In the genomic region with DNA sequence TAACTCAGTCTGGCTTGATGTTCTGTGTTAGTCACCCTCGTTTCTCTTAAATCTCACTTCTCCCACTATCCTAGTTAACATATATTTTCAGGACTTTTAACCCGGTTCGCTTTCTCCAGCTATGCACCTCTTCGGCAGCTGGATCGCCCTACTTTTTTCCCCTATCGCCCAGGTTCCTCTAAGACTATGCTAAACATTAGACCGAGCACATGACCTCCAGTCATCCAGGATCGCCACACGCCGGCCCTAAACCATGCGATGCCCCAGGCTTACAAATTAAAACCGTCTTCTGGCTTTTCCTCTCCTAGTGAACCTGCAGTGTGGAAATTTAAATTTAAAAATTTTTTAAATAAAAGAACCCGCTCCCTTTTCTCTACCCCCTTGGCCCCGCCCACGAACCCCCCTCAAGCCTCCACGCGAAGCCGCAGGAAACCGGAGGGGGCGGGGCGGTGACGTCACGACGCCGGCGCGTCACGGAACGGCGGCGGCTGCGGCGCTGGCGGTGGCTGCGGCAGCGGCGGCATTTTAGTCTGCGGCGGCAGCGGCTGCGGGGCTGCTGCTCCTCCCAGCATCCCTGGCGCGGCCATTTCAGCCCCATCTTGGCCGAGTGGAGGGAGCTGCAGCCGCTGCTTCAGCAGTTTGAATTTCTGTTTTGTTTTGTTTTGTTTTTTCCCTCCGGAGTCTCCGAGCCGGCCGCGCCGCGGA, we compare ENCODE assay signal across 8 mouse cellular contexts. TPM values are rescaled to one million over a fixed set of nuclear protein-coding genes. Genes with fewer than 3 reads are reported as not detected.
DNase-seq lines count a peak whose midpoint lies in the region; ATAC-seq and TF ChIP-seq lines count a peak whose summit lies in the region.

Gene Tsc22d2 (plus strand): TSS at position 482 of the 705 bp plus-strand sequence.

- no peak for TF ChIP-seq EP300 in liver, embryonic 14.5 days (IDR thresholded peaks at IDR 0.05; ENCODE audit: low read depth)

- H3K27ac ChIP-seq in forebrain, embryonic 11.5 days (ENCODE audit: low read depth, low read length), result peak within 1 kb of the TSS; percentile 98
- H3K27ac ChIP-seq in heart, embryonic 15.5 days, result peak within 1 kb of the TSS; percentile 98
- peak within 1 kb of the TSS; percentile 88 for H3K27ac ChIP-seq in liver, embryonic 14.5 days
- peak within 1 kb of the TSS; percentile 98 for H3K27ac ChIP-seq in stomach, embryonic 15.5 days

- peak within 1 kb of the TSS; percentile 92 for H3K4me3 ChIP-seq in E14TG2a.4 (replicated peaks; ENCODE audit: low read length)
- H3K4me3 ChIP-seq in forebrain, embryonic 11.5 days (ENCODE audit: low read depth, low read length), result peak within 1 kb of the TSS; percentile 96
- peak within 1 kb of the TSS; percentile 87 for H3K4me3 ChIP-seq in heart, embryonic 15.5 days
- H3K4me3 ChIP-seq in liver, embryonic 14.5 days (ENCODE audit: insufficient read depth in 1 of 2, low read depth in 2 of 2, low read length in 2 of 2), result peak within 1 kb of the TSS; percentile 92 to 94
- H3K4me3 ChIP-seq in stomach, embryonic 15.5 days (replicated peaks), result peak within 1 kb of the TSS; percentile 86

- no peak for TF ChIP-seq CTCF in E14TG2a.4 (conservative IDR thresholded peaks at IDR 0.05; ENCODE audit: low read length)
- no peak for TF ChIP-seq CTCF in liver, embryonic 14.5 days (IDR thresholded peaks at IDR 0.05; ENCODE audit: low read depth)

- peaks cover 35% of the 10 kb centered on the region for H3K4me1 ChIP-seq in E14TG2a.4 (replicated peaks; ENCODE audit: low read depth, low read length)
- no peaks in the 10 kb centered on the region for H3K4me1 ChIP-seq in forebrain, embryonic 11.5 days (replicated peaks; ENCODE audit: control insufficient read depth, insufficient read depth, low read length)
- H3K4me1 ChIP-seq in heart, embryonic 15.5 days (replicated peaks), result no peaks in the 10 kb centered on the region
- H3K4me1 ChIP-seq in liver, embryonic 14.5 days (replicated peaks; ENCODE audit: control insufficient read depth in 2 of 2, insufficient read depth in 2 of 2, low read length in 1 of 2), result peaks cover 3 to 4% of the 10 kb centered on the region in 2 experiments; a peak in 3 of 4 replicates
- H3K4me1 ChIP-seq in stomach, embryonic 15.5 days, result no peaks in the 10 kb centered on the region

- H3K27me3 ChIP-seq in E14TG2a.4 (ENCODE audit: insufficient read depth, low read length), result peaks cover 10% of the 10 kb centered on the region
- no peaks in the 10 kb centered on the region for H3K27me3 ChIP-seq in forebrain, embryonic 11.5 days (ENCODE audit: control insufficient read depth, insufficient read depth, low read length)
- no peaks in the 10 kb centered on the region for H3K27me3 ChIP-seq in heart, embryonic 15.5 days
- H3K27me3 ChIP-seq in liver, embryonic 14.5 days (ENCODE audit: control insufficient read depth, insufficient read depth, low read length), result no peaks in the 10 kb centered on the region
- no peaks in the 10 kb centered on the region for H3K27me3 ChIP-seq in stomach, embryonic 15.5 days (replicated peaks)

- H3K9ac ChIP-seq in forebrain, embryonic 11.5 days (ENCODE audit: low read length), result peak within 1 kb of the TSS; percentile 96
- peak within 1 kb of the TSS; percentile 87 for H3K9ac ChIP-seq in heart, embryonic 15.5 days
- peak within 1 kb of the TSS; percentile 89 for H3K9ac ChIP-seq in liver, embryonic 14.5 days (replicated peaks)
- peak within 1 kb of the TSS; percentile 96 for H3K9ac ChIP-seq in stomach, embryonic 15.5 days

- under 1% methylated on average over 50 of the region's 52 CpGs for WGBS in forebrain, embryonic 11.5 days
- WGBS in heart, embryonic 15.5 days, result under 1% methylated on average over 52 of the region's 52 CpGs
- WGBS in liver, embryonic 14.5 days (ENCODE audit: insufficient replicate concordance), result under 1% methylated on average over 52 of the region's 52 CpGs
- under 1% methylated on average over 52 of the region's 52 CpGs for WGBS in stomach, embryonic 15.5 days

- peak within 1 kb of the TSS; percentile 95 for H3K4me2 ChIP-seq in forebrain, embryonic 11.5 days (ENCODE audit: low read depth, low read length, severe bottlenecking)
- H3K4me2 ChIP-seq in heart, embryonic 15.5 days, result peak within 1 kb of the TSS; percentile 86
- peak within 1 kb of the TSS; percentile 83 for H3K4me2 ChIP-seq in liver, embryonic 14.5 days (ENCODE audit: low read depth)
- H3K4me2 ChIP-seq in stomach, embryonic 15.5 days, result peak within 1 kb of the TSS; percentile 91

- peak; percentile 82 for ATAC-seq in forebrain, embryonic 11.5 days (replicated peaks; ENCODE audit: low FRiP score)
- ATAC-seq in heart, embryonic 15.5 days (replicated peaks; ENCODE audit: insufficient number of reproducible peaks, insufficient read depth, low FRiP score, low read depth), result peak; percentile 72
- ATAC-seq in liver, embryonic 14.5 days (ENCODE audit: insufficient read depth), result peak; percentile 57
- peak; percentile 72 for ATAC-seq in stomach, embryonic 15.5 days (ENCODE audit: insufficient read depth, low FRiP score, low read depth)

- H3K36me3 ChIP-seq in E14TG2a.4 (ENCODE audit: insufficient read depth, low read length), result peaks cover 18% of the 10 kb centered on the region
- no peaks in the 10 kb centered on the region for H3K36me3 ChIP-seq in forebrain, embryonic 11.5 days (ENCODE audit: control insufficient read depth, insufficient read depth, low read length)
- 0 out of 2 replicates have a peak, but pooled peaks cover 3% of the 10 kb centered on the region for H3K36me3 ChIP-seq in heart, embryonic 15.5 days
- no peaks in the 10 kb centered on the region for H3K36me3 ChIP-seq in liver, embryonic 14.5 days (replicated peaks; ENCODE audit: control insufficient read depth, insufficient read depth, low read depth)
- H3K36me3 ChIP-seq in stomach, embryonic 15.5 days, result no peaks in the 10 kb centered on the region

- H3K9me3 ChIP-seq in E14TG2a.4 (ENCODE audit: low read length), result no peaks in the 10 kb centered on the region
- H3K9me3 ChIP-seq in forebrain, embryonic 11.5 days (ENCODE audit: control insufficient read depth, low read length), result no peaks in the 10 kb centered on the region
- no peaks in the 10 kb centered on the region for H3K9me3 ChIP-seq in heart, embryonic 15.5 days (replicated peaks)
- no peaks in the 10 kb centered on the region for H3K9me3 ChIP-seq in liver, embryonic 14.5 days (ENCODE audit: control insufficient read depth, low read length)
- no peaks in the 10 kb centered on the region for H3K9me3 ChIP-seq in stomach, embryonic 15.5 days

- DNase-seq in c-Kit-positive CD71-positive TER-119-negative erythroid progenitor cells, embryonic 14.5 days (ENCODE audit: low read depth), result peak; percentile 84
- DNase-seq in forebrain, embryonic 11.5 days (ENCODE audit: low spot score), result peak; percentile 99
- peak; percentile 97 to 99 for DNase-seq in kidney, postnatal 25 days
- peak; percentile 81 to 83 (median 81) for DNase-seq in liver, embryonic 14.5 days (ENCODE audit: low read depth in 3 of 3, low spot score in 3 of 3)
- DNase-seq in neural tube, embryonic 10.5 days (ENCODE audit: extremely low spot score, low spot score), result peak; percentile 97

RNA-seq across cellular contexts. Expression of gene Tsc22d2, which starts in this region (rescaled TPM):
- 12.5 and 17.4 TPM in 2 replicates for polyA plus RNA-seq in forebrain, embryonic 11.5 days (2014; fragmentation: Nextera tagmentation; extraction: Ambion mirVana)
- 12.9 and 13.2 TPM in 2 replicates for polyA plus RNA-seq in heart, embryonic 15.5 days (2015; fragmentation: Nextera tagmentation; extraction: Ambion mirVana)
- 4.3 TPM in 2 replicates for polyA plus RNA-seq in liver, embryonic 14.5 days (2012; rRNA removed)
- 4.1 and 4.3 TPM in 2 replicates for polyA plus RNA-seq in liver, embryonic 14.5 days (2014; fragmentation: Nextera tagmentation; extraction: Ambion mirVana)
- polyA plus RNA-seq in stomach, embryonic 15.5 days (2015; fragmentation: Nextera tagmentation; extraction: Ambion mirVana), result 10.5 and 11.0 TPM in 2 replicates

Comparison
In these comparisons a context has a peak if more than half of its experiments do, and no peak if none do; other contexts are left out.
1. Peak in every context shown above with its lines: DNase-seq, ATAC-seq, H3K4me3 ChIP-seq and H3K27ac ChIP-seq.